Mouse (Mus musculus): Measurements from ENCODE around the gene B230219D22Rik. TPM values are rescaled to one million over a fixed set of nuclear protein-coding genes. Genes with fewer than 3 reads are reported as not detected.
A peak's percentile ranks its signal among the peaks of the same experiment; 100 is the strongest.

The B230219D22Rik gene
- polyA plus RNA-seq, 1 experiment from 2014 or later, result 75.6 TPM

DNA sequence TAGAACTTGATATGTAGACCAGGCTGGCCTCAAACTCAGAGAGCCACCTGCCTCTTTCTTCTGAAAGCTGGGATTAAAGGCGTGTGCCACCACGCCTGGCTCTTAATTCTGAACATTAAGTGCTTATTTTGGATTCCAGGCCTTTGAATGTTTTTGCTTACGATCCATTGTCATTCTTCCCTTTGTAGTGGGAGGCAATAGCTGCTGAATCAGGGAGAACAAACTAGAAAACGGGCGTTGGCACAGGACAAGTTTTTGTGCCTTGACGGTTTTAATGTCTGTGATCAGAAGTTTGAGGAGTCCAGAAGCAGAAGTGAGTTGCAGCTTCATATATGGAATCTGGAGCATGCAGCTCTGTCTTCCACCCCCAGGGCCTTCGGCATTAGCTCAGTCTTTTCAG lies 37.8 kb downstream of the B230219D22Rik start:
- WGBS, result 93% methylated on average over 7 of the region's 7 CpGs
- ATAC-seq (ENCODE audit: insufficient number of reproducible peaks, low FRiP score, low TSS enrichment, low read depth) (no peak), DNase-seq (ENCODE audit: low spot score) (no peak)
- peaks cover under 1% of the 10 kb centered on the region; the same call in 1 of the 2 replicates for H3K36me3 ChIP-seq (ENCODE audit: control insufficient read depth, insufficient read depth, low read length)
- H3K27ac ChIP-seq (replicated peaks; ENCODE audit: low read depth, low read length), result no peak overlapping the region
- H3K9ac ChIP-seq (ENCODE audit: low read length), result no peak overlapping the region
- no peak overlapping the region for H3K4me2 ChIP-seq (ENCODE audit: low read depth, severe bottlenecking)
- H3K4me3 ChIP-seq (ENCODE audit: low read depth, low read length), result no peak overlapping the region
- H3K9me3 ChIP-seq (ENCODE audit: control insufficient read depth, low read length), result no peaks in the 10 kb centered on the region
- H3K4me1 ChIP-seq (ENCODE audit: control insufficient read depth, insufficient read depth, low read length), result 0 out of 2 replicates have a peak, but pooled peaks cover 7% of the 10 kb centered on the region
- no peaks in the 10 kb centered on the region for H3K27me3 ChIP-seq (ENCODE audit: control insufficient read depth, insufficient read depth, low read length)

- H3K27ac ChIP-seq (replicated peaks; ENCODE audit: low read depth, low read length), result no peak overlapping the region
- 87% methylated on average over 2 of the region's 2 CpGs for WGBS
- no peaks in the 10 kb centered on the region for H3K27me3 ChIP-seq (ENCODE audit: control insufficient read depth, insufficient read depth, low read length)
- no peak overlapping the region for H3K4me3 ChIP-seq (ENCODE audit: low read depth, low read length)
- ATAC-seq (ENCODE audit: insufficient number of reproducible peaks, low FRiP score, low TSS enrichment, low read depth) (no peak), DNase-seq (ENCODE audit: low spot score) (no peak)
- H3K4me1 ChIP-seq (ENCODE audit: control insufficient read depth, insufficient read depth, low read length), result 0 out of 2 replicates have a peak, but pooled peaks cover 7% of the 10 kb centered on the region
- no peaks in the 10 kb centered on the region for H3K9me3 ChIP-seq (ENCODE audit: control insufficient read depth, low read length)
- no peak overlapping the region for H3K9ac ChIP-seq (ENCODE audit: low read length)
- no peak overlapping the region for H3K4me2 ChIP-seq (ENCODE audit: low read depth, severe bottlenecking)
- H3K36me3 ChIP-seq (ENCODE audit: control insufficient read depth, insufficient read depth, low read length), result no peaks in the 10 kb centered on the region
Observed at GRCm38 (mm10) chr13:55732121-55732520, 39.2 kb downstream of the B230219D22Rik start.

- no peak overlapping the region for H3K4me2 ChIP-seq (ENCODE audit: low read depth, severe bottlenecking)
- WGBS, result 51% methylated on average over 22 of the region's 22 CpGs
- H3K36me3 ChIP-seq (ENCODE audit: control insufficient read depth, insufficient read depth, low read length), result no peaks in the 10 kb centered on the region
- ATAC-seq (ENCODE audit: insufficient number of reproducible peaks, low FRiP score, low TSS enrichment, low read depth) (no peak), DNase-seq (ENCODE audit: low spot score) (no peak)
- H3K9me3 ChIP-seq (ENCODE audit: control insufficient read depth, low read length), result no peaks in the 10 kb centered on the region
- H3K4me3 ChIP-seq (ENCODE audit: low read depth, low read length), result no peak overlapping the region
- no peaks in the 10 kb centered on the region for H3K27me3 ChIP-seq (ENCODE audit: control insufficient read depth, insufficient read depth, low read length)
- H3K4me1 ChIP-seq (ENCODE audit: control insufficient read depth, insufficient read depth, low read length), result 0 out of 2 replicates have a peak, but pooled peaks cover 7% of the 10 kb centered on the region
- H3K9ac ChIP-seq (ENCODE audit: low read length), result no peak overlapping the region; the same call in 1 of the 2 replicates
- peak overlapping the region; percentile 55 for H3K27ac ChIP-seq (replicated peaks; ENCODE audit: low read depth, low read length)
Observed at GRCm38 (mm10) chr13:55733628-55734502, 40.9 kb downstream of the B230219D22Rik start.

DNA sequence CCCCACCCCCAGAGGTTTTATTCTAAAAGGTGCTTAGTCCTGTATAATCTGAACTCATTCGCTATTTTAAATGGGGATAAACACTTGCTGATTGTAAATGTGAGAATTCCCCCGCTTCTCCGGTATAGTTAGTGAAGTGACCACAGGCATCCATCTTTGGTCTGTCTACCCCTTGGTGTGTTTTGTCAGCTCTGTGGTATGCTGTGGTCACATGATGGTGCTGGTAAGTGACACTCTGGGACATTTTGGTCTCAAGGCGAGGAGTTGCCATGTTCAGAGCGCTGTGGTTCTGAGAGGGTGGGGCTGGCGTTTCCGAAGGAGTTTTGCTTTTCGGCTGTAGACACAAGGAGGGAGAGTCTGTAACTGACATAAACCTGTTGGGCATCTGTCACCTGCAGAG lies 45.0 kb downstream of the B230219D22Rik start:
- no peak for ATAC-seq (ENCODE audit: insufficient number of reproducible peaks, low FRiP score, low TSS enrichment, low read depth)
- 89% methylated on average over 8 of the region's 8 CpGs for WGBS
- H3K4me3 ChIP-seq (ENCODE audit: low read depth, low read length), result no peak overlapping the region

DNA sequence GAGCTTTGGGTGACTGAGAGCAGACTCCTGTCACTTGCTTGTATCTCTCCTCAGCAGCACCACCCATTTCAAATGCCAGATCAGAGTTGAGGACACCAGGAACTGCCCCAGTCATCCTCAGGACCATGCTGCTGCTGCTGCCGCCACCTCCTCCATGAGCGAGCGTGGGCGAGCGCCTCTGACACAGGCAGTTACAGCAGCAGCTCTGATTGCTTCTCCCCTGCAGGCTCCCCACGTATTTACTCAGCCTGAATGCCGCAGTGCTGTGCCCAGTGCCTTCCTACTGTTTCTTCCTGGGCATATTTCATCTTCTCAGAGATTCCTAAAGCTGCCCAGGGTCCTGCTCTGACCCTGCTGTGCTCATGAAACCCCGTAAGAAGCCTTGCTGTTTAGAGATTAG lies 49.4 kb downstream of the B230219D22Rik start:
- Histone ChIP-seq H3K9me3 (ENCODE audit: control insufficient read depth, low read length) (no peaks in the 10 kb centered on the region), H3K27ac (replicated peaks; ENCODE audit: low read depth, low read length) (no peak overlapping the region), H3K4me1 (ENCODE audit: control insufficient read depth, insufficient read depth, low read length) (peaks cover 14% of the 10 kb centered on the region), H3K36me3 (ENCODE audit: control insufficient read depth, insufficient read depth, low read length) (no peaks in the 10 kb centered on the region), H3K4me2 (ENCODE audit: low read depth, severe bottlenecking) (no peak overlapping the region), H3K4me3 (ENCODE audit: low read depth, low read length) (no peak overlapping the region), H3K27me3 (ENCODE audit: control insufficient read depth, insufficient read depth, low read length) (no peaks in the 10 kb centered on the region), H3K9ac (ENCODE audit: low read length) (no peak overlapping the region)
- DNase-seq (ENCODE audit: low spot score) (no peak), ATAC-seq (ENCODE audit: insufficient number of reproducible peaks, low FRiP score, low TSS enrichment, low read depth) (no peak)
- WGBS, result 74% methylated on average over 8 of the region's 8 CpGs

More for the DNA sequence above, 45.0 kb downstream of the B230219D22Rik start:
- no peaks in the 10 kb centered on the region for H3K9me3 ChIP-seq (ENCODE audit: control insufficient read depth, low read length)
- no peak for DNase-seq (ENCODE audit: low spot score)
- H3K27ac ChIP-seq (replicated peaks; ENCODE audit: low read depth, low read length), result no peak overlapping the region
- H3K4me1 ChIP-seq (ENCODE audit: control insufficient read depth, insufficient read depth, low read length), result peaks cover 21% of the 10 kb centered on the region
- no peak overlapping the region for H3K4me2 ChIP-seq (ENCODE audit: low read depth, severe bottlenecking)
- H3K36me3 ChIP-seq (ENCODE audit: control insufficient read depth, insufficient read depth, low read length), result no peaks in the 10 kb centered on the region
- H3K9ac ChIP-seq (ENCODE audit: low read length), result no peak overlapping the region
- no peaks in the 10 kb centered on the region for H3K27me3 ChIP-seq (ENCODE audit: control insufficient read depth, insufficient read depth, low read length)

Other genes starting within 250 kb of the B230219D22Rik start
- 60.4 and 68.2 TPM in 2 replicates for gene Grk6, start 248.1 kb upstream of the B230219D22Rik start, polyA plus RNA-seq (2014; fragmentation: Nextera tagmentation; extraction: Ambion mirVana)
- 1.1 and 1.6 TPM in 2 replicates for gene Prr7, start 228.9 kb upstream of the B230219D22Rik start, polyA plus RNA-seq (2014; fragmentation: Nextera tagmentation; extraction: Ambion mirVana)
- gene Dbn1, start 205.0 kb upstream of the B230219D22Rik start, polyA plus RNA-seq (2014; fragmentation: Nextera tagmentation; extraction: Ambion mirVana), result 299 and 318 TPM in 2 replicates
- 154 and 155 TPM in 2 replicates for gene Pdlim7, start 179.4 kb upstream of the B230219D22Rik start, polyA plus RNA-seq (2014; fragmentation: Nextera tagmentation; extraction: Ambion mirVana)
- gene Dok3, start 163.8 kb upstream of the B230219D22Rik start, polyA plus RNA-seq (2014; fragmentation: Nextera tagmentation; extraction: Ambion mirVana), result 1.6 and 2.7 TPM in 2 replicates
- gene Ddx41, start 156.5 kb upstream of the B230219D22Rik start, polyA plus RNA-seq (2014; fragmentation: Nextera tagmentation; extraction: Ambion mirVana), result 82.5 and 84.0 TPM in 2 replicates
- gene Fam193b, start 122.0 kb upstream of the B230219D22Rik start, polyA plus RNA-seq (2014; fragmentation: Nextera tagmentation; extraction: Ambion mirVana), result 47.8 and 50.7 TPM in 2 replicates
- gene Tmed9, start 119.4 kb upstream of the B230219D22Rik start, polyA plus RNA-seq (2014; fragmentation: Nextera tagmentation; extraction: Ambion mirVana), result 54.9 and 60.9 TPM in 2 replicates
- gene B4galt7, start 93.2 kb upstream of the B230219D22Rik start, polyA plus RNA-seq (2014; fragmentation: Nextera tagmentation; extraction: Ambion mirVana), result 16.9 and 21.3 TPM in 2 replicates
- 53.8 and 56.3 TPM in 2 replicates for gene Caml, start 70.1 kb upstream of the B230219D22Rik start, polyA plus RNA-seq (2014; fragmentation: Nextera tagmentation; extraction: Ambion mirVana)
- 60.8 and 61.8 TPM in 2 replicates for gene Ddx46, start 58.1 kb upstream of the B230219D22Rik start, polyA plus RNA-seq (2014; fragmentation: Nextera tagmentation; extraction: Ambion mirVana)
- 85.9 and 91.7 TPM in 2 replicates for gene Txndc15, start 21.5 kb downstream of the B230219D22Rik start, polyA plus RNA-seq (2014; fragmentation: Nextera tagmentation; extraction: Ambion mirVana)
- 44.7 and 44.9 TPM in 2 replicates for gene Pcbd2, start 34.2 kb downstream of the B230219D22Rik start, polyA plus RNA-seq (2014; fragmentation: Nextera tagmentation; extraction: Ambion mirVana)
- 0.19 TPM in 1 of 2 replicates, not detected in the other for gene Catsper3, start 91.4 kb downstream of the B230219D22Rik start, polyA plus RNA-seq (2014; fragmentation: Nextera tagmentation; extraction: Ambion mirVana)
- gene Pitx1, start 143.1 kb downstream of the B230219D22Rik start, polyA plus RNA-seq (2014; fragmentation: Nextera tagmentation; extraction: Ambion mirVana), result 155 and 197 TPM in 2 replicates